Mouse (Mus musculus) thymus, adult 2 months (tissue): ENCODE measurements around the gene R3hdm4.

Source experiments
- CTCF ChIP-seq: fragments of 200-500 bp; IDR thresholded peaks from 2 replicates; pipeline ENCODE4 v1.5.1; 2012; ENCODE audit warnings: mild to moderate bottlenecking, control low read depth, low read length, moderate library complexity, borderline replicate concordance; ENCODE audit not compliant: control insufficient read depth, poor library complexity, insufficient read depth; ENCODE audit errors: extremely low read depth
- POLR2A ChIP-seq: fragments of 200-500 bp; IDR thresholded peaks from 2 replicates; pipeline ENCODE4 v1.6.1; 2012; ENCODE audit warnings: mild to moderate bottlenecking, low read length, control low read depth, moderate library complexity; ENCODE audit not compliant: control insufficient read depth, poor library complexity, insufficient read depth; ENCODE audit errors: extremely low read depth

DNA sequence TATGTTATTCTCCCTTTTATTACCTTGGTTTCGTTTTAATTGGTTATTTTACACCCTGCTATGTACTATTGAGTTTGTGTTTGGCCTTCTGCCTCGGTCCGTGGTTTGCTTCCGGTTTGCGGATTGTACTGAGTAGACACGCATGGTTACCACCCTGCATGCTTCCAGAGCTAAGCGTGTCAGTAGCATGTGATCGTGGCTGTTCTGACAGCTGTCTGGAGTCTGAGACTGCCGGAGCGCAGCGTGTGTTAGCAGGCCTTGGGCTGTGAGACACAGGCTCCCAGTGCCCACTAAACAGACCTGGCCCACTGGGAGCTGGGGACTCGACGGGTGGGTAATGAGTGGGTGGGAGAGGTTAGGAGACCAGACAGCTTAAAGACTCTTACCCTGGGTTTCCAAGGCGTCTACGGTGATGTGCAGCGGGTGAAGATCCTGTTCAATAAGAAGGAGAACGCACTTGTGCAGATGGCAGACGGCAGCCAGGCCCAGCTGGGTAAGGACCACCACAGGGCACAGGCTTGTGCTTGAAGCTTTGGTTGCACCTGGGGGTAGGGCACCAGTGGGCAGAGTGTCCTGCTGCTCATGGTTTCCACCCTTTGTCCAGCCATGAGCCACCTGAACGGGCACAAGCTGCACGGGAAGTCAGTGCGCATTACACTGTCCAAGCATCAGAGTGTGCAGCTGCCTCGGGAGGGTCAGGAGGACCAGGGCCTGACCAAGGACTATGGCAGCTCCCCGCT lies 58.8 kb downstream of the R3hdm4 start:
- TF ChIP-seq CTCF (no peak), POLR2A (no peak)
